Mouse (Mus musculus) lung, postnatal 36 days (tissue): ENCODE results near the gene Copz2.
"Not testable (repeated sequence)": the region's sequence is repeated elsewhere in the genome, so short reads cannot be mapped to it uniquely, and the experiment has no call there.

Experiments used
- DNase-seq: peaks from one replicate; pipeline ENCODE4 v3.0.0; 2022; ENCODE audit warnings: mixed read lengths

Copz2 gene

DNA sequence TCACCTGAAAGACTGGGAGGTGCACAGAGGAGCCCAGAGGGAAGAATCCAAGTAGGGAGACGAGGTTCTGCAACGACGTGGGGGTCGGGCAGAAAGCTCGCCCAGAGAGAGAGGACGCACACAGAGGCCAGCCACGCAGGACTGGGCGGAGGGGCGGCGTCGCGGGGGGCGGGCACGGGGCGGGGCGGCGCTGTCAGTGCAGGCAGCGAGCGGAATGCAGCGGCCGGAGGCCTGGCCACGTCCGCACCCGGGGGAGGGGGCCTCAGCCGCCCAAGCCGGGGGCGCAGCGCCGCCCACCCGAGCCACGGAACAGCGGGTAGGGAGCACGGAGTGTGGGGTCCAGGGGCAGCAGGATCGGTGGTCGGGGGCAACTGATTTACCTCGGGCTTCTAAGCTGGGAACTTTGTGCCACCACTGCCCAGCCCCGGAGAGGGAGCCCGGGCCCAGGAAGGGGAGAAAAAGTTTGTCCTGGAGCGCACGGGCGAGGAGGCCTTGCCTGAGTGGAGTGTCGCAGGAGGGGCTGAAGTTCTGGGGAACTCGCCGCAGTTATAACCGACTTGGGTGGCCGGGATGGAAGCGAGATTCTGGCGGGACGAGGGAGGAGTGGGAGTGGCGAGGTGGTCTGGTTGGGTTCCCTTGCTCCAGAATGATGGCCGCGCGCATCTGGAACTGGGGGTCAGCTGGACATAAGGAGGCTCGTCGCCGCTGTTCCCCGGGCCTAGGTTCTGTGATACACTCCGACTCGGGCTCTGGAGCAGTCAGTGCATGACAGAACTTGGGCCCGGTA lies at the start of gene Copz2:
Gene Copz2, plus strand, starts transcription at position 190 of the 787 bp plus-strand sequence.
- peak; percentile 30 for DNase-seq

DNA sequence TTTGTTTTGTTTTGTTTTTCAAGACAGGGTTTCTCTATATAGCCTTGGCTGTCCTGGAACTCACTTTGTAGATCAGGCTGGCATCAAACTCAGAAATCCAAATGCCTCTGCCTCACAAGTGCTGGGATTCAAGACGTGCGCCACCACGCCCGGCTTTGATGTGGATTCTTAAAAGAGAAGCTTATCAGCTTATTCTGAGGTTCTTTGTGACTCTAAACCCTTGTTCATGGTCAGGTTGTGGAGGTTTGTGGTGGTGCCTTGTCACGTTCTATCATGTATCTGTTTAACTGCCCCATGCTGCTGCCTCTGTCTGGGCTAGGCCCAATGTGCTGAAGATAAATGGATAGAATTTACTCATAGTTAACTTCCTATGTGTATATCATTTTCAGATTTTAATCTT lies 44.1 kb upstream of the Copz2 start:
- DNase-seq = no peak

DNA sequence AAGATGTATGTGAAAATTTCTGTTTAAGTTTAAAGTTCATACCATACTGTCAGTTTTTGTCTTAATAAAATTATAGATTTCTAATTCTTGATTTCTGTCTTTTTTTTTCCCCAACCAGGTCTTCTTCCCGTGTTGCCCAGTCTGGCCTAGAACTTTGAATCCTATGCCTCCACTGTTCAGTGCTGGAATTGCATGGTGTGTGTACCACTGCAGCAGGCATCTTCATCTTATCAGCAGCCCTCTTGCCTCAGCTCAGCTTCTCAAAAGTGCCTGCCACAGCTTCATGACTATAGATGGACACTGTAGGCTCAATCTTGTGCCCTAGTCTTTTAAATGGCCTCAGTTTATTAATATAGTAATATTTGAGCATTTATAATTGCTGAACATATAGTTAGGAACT lies 41.6 kb upstream of the Copz2 start:
- no peak for DNase-seq

DNA sequence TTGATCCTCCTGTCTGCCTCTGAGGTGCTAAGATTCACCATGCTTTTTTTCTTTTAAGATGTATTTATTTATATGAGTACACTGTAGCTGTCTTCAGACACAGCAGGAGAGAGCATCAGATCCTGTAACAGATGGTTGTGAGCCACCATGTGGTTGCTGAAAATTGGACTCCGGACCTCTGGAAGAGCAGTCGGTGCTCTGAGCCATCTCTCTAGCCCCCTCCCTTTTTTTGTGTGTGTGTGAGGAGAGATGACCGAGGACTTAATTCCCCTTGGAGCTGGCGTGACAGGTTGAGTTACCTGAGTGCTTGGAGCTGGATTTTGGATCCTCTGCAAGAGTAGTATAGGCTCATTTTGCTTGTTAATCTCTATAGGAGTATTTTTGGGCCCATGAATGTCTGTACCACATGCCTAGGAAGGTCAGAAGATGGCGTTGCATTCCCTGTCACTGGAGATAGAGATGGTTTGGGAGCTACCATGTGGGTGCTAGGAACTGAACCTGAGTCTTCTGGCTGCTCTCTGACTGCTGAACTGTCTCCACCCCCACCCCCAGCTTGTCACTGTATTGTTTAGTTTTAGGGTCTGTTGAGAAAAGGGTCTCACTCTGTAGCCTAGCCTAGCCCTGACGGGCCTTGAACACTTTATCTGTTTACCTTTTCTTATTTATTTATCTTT lies 40.0 kb upstream of the Copz2 start:
- no peak for DNase-seq

DNA sequence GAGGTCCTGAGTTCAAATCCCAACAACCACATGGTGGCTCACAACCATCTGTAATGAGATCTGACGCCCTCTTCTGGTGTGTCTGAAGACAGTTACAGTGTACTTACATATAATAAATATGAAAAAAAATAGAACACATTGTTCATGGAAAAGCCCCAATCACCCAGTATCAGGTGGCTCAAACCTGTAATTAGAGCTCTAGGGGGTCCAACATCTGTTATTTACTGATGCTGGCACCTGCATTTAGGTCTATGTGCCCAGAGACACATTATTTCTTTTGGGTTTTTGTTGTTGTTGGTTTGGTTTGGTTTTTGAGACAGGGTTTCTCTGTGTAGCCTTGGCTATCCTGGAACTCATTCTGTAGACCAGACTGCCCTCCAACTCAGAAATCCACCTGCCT lies 38.5 kb upstream of the Copz2 start:
- DNase-seq = not testable (repeated sequence)

DNA sequence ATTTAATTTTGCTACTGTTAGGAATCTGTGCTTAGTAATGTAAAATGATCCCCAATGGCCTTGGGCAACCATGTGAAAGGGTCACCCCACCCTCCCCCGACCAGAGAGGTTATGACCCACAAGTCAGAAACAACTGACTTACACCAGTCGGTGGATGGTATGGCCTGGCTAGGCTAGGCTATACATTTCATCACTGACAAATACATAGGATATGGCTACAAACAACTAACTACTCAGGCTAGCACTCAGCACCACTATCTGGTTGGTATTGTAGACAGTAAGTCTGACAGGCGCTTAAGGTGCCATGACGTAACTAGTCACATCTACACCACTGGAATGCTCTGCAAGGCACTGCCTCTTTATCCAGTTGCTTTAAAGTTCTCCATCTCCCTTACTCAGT lies 36.2 kb upstream of the Copz2 start:
- no peak for DNase-seq

DNA sequence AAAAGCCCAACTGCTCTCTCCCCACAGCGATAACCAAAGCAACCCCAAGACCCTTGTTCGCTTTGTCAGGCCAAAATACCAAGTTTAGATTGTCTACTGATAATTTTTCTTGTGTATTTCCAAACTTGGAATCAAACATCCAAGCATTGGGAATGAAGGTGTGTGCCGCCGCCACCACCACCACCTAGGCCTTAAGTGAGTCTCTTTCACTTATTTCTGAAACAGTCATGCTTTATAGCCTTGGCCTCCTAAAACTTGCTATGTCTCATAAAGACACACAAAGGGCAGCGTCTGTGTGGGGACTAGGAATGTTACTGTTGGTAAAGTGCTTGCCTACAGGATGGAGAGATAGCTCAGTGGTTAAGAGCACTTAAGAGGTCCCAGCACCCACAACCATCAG lies 35.8 kb upstream of the Copz2 start:
- no peak for DNase-seq

DNA sequence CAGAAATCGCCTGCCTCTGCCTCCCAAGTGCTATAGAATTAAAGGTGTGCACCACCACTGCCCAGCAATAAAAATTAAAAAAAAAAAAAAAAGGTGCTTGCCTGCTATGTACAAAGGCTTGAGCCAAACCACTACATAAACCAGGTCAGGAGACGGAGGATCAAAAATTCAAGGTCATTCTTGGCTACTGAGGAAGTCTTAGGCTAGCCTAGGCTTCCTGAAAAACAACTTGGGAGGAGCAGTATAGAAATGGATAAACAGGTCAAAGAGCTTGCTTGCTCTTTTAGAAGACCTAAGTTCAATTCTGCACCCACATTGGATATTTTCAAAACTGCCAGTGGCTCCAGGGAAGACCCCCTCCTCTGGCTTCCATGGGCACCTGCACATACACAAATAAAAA lies 35.2 kb upstream of the Copz2 start:
- no peak for DNase-seq

DNA sequence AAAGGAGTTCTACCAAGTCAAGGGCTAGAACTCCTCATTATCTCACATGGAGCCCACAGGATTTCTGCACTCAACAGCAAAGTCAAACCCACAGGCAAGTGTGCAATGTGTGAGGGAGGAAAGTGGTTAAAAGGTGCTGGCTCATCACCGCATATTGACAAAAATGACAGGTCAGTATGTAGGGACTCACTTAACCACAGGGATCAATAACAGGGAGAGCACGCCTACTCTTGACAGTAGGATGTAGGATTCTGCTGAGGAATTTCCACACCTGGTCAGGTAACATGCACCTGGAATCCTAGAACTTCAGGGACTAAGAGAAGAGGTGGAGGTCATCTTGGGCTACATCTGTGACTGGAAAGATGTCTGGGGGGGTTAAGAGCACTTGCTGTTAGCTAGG lies 33.8 kb upstream of the Copz2 start:
- no peak for DNase-seq

DNA sequence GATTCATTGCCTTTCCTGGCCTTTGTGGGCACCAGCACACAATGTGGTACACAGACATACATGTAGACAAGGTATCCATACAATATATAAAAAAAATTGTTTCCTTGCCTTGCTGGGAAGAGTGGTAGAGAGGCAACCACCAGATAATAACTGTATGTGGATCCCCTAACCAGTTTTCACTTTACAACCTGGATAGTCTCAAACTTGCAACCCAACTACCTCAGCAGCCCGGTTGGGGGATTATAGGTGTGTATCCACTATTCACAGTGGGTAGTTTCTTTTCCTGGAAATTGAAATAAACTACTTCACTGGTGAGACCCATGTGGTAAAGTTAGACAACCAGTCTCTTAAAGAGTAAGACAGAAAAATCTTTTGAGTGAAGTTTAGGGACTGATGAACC lies 33.2 kb upstream of the Copz2 start:
- DNase-seq = no peak

DNA sequence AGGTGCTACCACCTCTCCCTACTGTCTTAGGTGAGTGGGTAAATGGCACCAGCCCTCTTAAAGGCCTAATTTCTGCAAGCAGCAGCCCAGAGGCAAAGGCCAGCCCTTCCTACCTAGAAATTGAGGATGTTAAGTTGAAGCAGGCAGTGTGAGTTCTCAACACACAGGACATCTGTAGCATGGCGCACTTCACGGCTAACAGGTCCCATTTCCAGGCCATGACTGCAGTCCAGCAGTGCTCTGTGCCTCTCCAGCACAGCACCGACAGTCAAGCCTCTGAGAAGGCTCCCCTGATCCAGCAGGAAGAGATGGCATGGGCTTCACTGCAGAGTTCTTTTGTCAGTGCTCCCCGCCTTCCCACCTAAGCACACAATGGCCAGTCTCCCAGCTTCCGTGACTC lies 32.7 kb upstream of the Copz2 start:
- DNase-seq = no peak

DNA sequence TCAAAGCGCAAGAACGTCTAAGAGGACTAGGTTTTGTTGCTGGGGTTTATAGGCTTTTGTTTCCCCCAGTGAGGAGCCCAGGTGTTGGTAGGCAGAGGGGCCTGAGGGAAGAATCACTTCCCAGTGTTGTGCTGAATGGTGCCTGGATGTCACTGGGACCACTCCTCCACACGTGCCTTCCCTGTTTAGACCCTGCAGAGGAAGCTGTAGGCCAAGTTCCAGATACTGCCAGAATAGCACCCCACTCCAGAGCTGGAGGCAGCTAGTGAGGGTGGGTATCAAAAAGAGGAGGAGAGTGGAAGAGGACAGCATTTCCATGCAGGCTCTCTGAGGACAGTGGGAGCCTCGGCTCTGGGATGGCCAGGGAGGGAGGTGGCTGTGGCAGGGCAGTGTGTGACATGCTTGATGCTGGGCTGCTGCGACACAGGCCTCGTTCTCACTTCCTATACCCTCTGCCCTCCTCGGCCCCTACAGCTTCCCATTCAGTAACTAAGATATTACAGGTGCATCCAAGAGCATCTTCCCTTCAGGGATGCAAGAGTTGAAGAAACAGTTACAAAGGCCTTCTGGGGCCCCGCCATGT lies 31.5 kb upstream of the Copz2 start:
- no peak for DNase-seq

DNA sequence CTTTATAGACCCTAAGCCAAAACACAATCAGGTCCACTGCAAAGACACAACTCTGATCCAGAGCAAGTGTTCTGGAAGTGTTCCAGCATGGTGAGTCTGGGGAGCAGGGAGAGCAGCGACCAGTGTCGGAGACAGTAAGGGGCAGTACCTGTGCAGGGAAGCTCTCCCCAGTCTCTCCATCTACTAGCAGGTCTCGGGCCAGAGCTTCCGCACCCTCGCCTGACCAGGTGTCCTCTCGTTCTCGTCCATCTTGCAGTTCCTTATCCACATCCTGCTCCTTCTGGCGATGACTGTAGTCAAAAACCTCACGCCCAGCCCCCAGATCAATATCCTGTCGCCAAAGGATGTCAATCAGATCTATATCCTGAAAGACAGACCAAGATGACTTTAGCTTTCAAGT lies 27.7 kb upstream of the Copz2 start:
- no peak for DNase-seq

DNA sequence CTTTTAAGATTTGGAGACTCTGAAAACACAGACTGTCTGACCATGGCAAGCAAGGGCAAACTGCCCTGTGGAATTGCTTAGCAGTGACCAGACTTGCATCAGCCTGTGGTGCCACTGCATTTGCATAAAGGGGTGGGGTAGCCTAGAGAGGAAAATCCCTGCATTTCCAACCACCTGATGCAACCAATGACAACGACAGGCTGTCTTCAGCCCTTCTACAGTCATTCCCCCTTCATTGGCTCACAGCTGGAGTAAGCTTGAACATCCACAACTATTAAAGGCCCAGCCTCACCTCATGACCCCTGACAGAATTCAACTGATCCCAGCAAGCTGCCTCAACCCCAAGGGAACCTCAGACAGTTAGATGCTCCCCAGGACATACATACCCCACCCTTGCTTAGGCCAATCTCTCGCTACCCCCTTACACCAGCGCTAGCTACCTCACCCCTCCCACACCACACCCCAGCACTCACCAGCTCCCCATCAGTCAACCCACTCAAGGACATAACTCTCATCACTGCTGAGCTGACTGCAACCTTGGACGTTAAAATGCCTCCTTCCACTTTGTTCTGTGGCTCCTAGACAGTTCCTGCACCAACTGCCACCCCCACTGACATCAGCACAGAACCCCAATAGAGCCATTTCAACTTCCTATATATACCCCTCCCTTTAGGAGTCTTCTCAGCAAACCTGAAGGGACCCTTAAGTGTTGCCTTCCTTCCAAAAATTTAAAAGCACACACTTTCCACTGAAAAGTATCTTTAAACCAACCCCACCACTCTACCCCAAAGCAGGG lies 26.8 kb upstream of the Copz2 start:
- peak; percentile 60 for DNase-seq

DNA sequence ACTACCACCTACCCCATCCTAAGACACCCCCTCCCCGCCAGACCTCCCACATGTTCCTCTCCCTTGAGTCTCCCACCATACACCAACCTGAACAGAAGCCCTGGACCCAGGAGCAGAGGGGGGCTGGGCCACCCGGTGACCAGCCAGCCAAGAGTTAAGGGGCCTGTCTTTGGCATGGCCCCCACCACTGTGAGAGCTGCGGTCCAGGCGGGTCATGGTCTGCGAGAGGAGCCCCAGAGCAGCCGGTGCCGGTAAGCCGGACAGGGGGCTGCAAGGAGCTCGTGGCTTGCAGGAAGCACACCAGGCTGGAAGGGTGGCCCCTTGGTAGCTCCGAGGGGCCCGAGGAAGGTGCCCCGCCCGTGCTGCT lies 26.2 kb upstream of the Copz2 start:
- DNase-seq = no peak

DNA sequence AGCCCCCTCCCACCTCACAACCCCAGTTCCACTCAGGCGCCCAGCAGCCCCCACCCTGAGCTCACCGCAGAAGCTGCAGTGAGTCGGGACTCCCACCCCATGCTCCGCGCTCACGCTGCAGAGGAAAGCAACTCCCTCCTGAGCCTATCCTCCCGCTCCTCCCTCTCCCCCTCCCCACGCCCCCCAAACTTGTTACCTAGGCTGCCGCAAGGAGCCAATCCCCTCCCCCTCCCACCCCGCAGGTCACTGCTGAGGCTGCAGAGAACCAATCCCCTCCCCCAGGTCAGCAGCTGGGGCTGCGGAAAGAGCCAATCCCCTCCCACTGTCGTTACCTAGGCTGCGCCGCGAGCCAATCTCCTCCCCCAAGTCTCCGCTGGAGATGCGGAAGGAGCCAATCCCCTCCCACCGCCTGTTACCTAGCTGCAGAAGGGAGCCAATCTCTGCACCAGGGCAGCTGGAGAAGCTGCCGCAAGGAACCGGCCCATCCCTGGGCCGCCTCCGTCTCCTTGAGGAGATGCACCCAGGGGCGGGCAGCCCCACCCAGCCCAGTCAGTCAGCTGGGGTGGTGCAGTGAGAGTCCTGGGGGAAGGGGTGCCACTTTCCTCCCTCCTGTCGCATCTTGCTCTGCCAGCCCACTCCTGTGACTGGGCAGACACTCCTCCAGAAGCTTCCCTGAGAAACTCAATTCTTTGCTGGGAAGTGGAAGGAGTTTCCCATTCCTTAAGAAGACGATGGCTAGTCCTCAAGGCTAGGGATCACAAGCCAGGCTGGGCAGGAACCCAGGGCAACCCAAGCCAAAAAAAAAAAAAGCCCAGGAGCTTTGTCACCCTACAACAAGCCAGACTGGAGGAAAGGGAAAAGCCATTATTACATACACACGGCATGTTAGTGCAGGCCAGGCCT lies 25.5 kb upstream of the Copz2 start:
- DNase-seq = peak; percentile 94

DNA sequence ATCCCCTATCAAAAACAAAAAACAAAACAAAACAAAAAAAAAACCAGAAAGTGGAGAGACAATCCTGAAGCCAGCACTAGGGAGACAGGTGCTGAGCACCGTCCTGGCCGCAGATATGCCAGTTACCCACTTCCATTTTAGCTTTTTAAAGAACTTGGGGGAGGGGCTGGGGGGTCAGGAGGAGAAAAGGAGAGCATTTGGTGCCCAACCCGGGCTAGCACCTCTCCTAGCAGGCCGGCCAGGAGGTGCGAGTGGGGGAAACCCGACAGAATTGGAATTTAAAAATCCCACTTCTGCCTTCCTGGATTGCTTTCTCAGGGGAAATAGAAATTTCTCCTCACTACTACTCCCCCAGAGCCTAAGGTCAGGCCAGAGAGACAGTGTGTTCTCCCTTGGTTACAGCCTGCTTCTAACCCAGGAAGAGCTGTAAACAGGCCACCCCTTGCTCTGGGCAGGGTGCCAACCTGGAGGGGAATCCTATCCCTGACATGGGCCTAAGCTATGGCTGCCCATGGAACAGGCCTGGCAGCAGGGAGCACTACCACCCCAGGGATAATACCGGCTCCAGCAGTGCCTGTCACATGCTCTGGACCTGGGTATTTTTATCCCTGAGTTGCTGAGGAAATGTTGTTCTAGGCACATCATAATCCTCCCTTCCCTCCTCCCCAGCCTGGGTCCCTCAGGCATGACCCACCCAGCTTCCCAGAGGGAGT lies 24.7 kb upstream of the Copz2 start:
- peak; percentile 81 for DNase-seq

DNA sequence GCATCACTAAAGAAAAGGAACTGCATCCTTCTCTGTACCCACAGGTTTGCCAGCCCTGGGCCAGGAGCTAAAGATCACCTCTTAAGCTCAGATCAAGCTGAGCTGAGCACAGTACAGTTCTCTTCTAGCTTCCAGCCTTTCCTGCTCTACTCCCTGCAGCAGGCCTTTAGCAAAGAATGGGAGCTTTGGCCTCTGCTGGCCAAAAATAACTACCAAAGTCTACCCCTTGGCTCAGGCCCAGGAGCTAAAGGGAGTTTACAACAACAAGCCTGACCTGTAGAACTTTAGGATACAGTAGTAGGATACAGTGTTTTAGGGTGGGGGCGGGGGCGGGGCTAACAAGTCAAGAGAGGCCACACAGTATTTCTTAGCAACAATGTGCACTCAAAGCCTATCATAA lies 23.2 kb upstream of the Copz2 start:
- peak; percentile 33 for DNase-seq

DNA sequence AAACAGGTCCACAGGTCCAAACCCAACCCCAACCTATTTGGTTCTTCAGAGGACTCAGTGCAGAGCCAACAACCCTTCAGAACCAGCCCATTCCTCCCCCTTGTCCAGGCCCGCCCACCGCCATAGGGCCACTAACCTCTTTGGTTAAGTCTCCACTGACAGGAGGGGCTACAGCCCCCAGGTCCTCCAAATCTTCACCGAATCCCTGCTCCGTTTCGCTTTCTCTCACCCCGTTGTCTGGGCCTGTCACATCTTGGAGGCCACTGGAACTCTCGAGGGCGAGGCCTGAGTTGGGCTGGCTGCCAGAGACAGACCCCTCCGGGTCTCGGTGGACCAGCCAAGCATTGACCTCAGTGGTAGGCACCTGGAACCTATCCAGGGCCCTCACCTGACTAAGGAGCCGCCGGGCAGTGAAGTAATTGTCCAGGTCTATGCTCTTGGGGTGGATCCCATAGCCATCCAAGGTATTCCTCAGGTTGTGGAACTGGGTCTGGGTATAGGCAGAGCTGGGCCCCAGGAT lies 22.5 kb upstream of the Copz2 start:
- no peak for DNase-seq

DNA sequence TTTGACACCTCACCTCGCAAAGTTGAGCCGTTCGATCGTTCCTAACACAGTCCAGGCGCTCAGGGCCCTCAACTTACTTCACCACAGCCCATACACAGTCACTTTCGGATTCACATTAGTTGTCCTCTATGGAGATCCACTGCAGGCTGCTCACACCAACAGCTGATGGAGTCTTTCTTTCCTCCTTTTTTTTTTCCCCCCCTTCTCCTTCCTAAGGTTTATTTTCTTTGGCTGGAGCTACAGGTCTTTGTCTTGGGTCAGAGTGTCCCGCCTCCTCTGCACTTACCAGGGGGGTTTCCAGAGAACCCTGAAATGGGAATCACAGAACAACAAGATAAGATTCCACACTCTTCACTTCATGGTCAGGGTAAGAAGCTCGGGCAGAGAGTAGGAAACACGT lies 21.8 kb upstream of the Copz2 start:
- DNase-seq = no peak

DNA sequence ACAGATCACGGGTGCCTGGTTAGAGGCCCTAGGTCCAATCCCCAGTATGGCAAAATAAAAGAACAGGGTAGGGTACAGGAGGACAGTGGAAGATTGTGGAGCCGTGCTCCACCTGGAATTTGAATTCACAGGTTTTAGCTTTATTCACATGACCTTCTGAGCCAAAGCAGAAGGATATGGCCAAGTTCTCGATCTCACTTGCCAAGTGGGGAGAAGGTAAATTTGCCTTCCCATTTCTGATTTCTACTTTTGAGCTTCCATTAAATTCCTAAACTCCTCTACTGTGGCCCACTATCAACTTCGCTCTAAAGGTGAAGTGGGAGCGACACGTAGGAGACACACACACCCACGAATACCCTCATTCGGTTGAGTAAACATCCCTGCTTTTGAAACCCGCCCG lies 20.8 kb upstream of the Copz2 start:
- no peak for DNase-seq

DNA sequence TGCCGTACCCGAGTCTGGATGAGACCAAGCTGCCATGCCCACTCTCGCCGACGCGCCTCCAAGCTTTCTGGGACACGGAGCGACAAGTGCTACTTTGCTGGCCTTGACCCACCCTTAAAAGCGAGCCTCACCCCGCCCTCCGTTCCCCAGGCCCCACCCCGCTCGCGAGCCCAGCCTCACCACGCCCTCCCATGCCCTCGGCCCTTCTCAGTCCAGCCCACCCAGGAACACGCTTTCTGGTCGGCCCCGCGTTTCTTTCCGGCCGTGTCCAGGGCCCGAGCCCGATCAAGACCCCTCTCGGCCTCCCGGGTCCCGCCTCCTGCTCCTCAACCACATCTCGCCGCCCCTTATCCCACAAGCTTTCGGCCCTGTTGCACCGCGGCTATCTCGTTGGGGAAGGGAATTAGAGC lies 20.3 kb upstream of the Copz2 start:
- DNase-seq = peak; percentile 94
